Mouse (Mus musculus) heart, embryonic 13.5 days (tissue): ENCODE measurements at regions not wholly inside any gene's neighbourhood (a gene's known extent, or its start where the extent isn't known, plus 50 kb on each side); places are given as distances from the start of the nearest gene placed in this dataset.
A peak's percentile ranks its signal among the peaks of the same experiment; 100 is the strongest.

ENCODE experiments used
- ATAC-seq: fragments of 200-750 bp; cut with Nextera tagmentation; 2 replicates; pipeline ENCODE4 v1.8.0; 2017; ENCODE audit warnings: moderate TSS enrichment; ENCODE audit not compliant: insufficient number of reproducible peaks, low FRiP score, low TSS enrichment; ENCODE audit errors: extremely low read depth
- H3K27ac ChIP-seq: fragments of 300-500 bp; sonication (generic); replicated peaks from 2 replicates; pipeline ENCODE4 v1.5.1; 2015; ENCODE audit warnings: moderate library complexity, mild to moderate bottlenecking, inconsistent platforms
- H3K27me3 ChIP-seq: fragments of 300-500 bp; sonication (generic); replicated peaks from 2 replicates; pipeline ENCODE4 v1.6.1; 2015; ENCODE audit warnings: mild to moderate bottlenecking, inconsistent platforms
- H3K36me3 ChIP-seq: fragments of 300-500 bp; sonication (generic); 2 replicates; pipeline ENCODE4 v1.6.1; 2015; ENCODE audit warnings: mild to moderate bottlenecking, inconsistent platforms
- H3K4me1 ChIP-seq: fragments of 300-500 bp; sonication (generic); 2 replicates; pipeline ENCODE4 v1.6.1; 2015; ENCODE audit warnings: inconsistent platforms
- H3K4me2 ChIP-seq: fragments of 300-500 bp; sonication (generic); 2 replicates; pipeline ENCODE4 v1.6.1; 2015; ENCODE audit warnings: inconsistent platforms, mild to moderate bottlenecking, moderate library complexity
- H3K4me3 ChIP-seq: fragments of 300-500 bp; sonication (generic); 2 replicates; pipeline ENCODE4 v1.5.1; 2015; ENCODE audit warnings: moderate library complexity, mild to moderate bottlenecking, inconsistent platforms
- H3K9ac ChIP-seq: fragments of 300-500 bp; sonication (generic); 2 replicates; pipeline ENCODE4 v1.6.1; 2015; ENCODE audit warnings: inconsistent platforms, mild to moderate bottlenecking, moderate library complexity
- H3K9me3 ChIP-seq: fragments of 300-500 bp; sonication (generic); 2 replicates; pipeline ENCODE4 v1.6.1; 2016; ENCODE audit warnings: inconsistent platforms
- WGBS: fragments of 180-500 bp; shearing (Covaris S2); methylation state at CpG from one replicate; pipeline ENCODE4 v1.1.7; 2015; ENCODE audit warnings: mixed read lengths; 5-methylcytosine and 5-hydroxymethylcytosine counted together

DNA sequence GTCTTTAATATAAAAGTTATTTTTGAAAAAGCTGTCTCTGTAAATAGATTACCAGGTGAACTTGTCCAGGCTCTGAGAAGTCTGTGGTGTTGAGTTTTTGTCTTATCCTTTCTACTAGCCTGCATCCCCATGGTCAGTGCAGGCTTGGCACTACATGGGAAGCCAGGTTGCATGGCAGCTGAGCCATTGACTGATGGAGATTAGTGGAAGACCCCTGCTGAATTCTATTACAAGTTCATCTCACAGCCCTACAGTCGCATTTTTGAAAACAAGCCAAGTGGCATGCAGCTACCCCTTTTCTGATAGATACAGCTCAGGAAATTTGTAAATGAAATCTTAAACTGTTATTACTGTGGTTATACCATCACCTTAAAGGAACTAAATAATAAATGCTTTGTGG lies 101.2 kb upstream of the Fam184a start:
- H3K36me3 ChIP-seq: no peaks in the 10 kb centered on the region
- H3K9ac ChIP-seq: no peak overlapping the region
- H3K9me3 ChIP-seq: no peaks in the 10 kb centered on the region
- H3K4me2 ChIP-seq: no peak overlapping the region
- 76% methylated on average over 1 of the region's 1 CpGs for WGBS
- H3K4me1 ChIP-seq: peaks cover 4% of the 10 kb centered on the region; the same call in 1 of the 2 replicates
- no peaks in the 10 kb centered on the region for H3K27me3 ChIP-seq
- no peak overlapping the region for H3K27ac ChIP-seq
- ATAC-seq: no peak
- no peak overlapping the region for H3K4me3 ChIP-seq

DNA sequence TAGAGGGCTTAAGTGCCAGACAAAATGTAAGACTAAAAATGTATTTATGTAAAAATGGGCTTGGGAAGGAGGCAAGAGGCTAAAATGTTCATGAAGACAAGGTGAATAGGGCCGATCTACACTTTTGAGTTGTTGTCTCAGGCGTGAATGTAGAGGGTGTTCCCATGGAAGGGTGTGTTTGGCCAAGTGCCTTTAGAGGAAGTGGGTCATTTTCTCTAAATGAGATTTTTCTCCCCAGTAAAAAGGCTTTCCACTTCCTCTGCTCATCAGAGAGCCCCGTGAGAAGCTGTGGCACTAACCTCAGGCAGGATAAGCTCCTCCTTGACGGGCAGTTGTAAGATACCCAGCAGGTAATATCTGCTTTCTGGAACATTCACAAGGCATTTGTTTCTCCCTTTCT lies 99.6 kb upstream of the Fam184a start:
- H3K4me2 ChIP-seq: no peak overlapping the region
- no peak for ATAC-seq

DNA sequence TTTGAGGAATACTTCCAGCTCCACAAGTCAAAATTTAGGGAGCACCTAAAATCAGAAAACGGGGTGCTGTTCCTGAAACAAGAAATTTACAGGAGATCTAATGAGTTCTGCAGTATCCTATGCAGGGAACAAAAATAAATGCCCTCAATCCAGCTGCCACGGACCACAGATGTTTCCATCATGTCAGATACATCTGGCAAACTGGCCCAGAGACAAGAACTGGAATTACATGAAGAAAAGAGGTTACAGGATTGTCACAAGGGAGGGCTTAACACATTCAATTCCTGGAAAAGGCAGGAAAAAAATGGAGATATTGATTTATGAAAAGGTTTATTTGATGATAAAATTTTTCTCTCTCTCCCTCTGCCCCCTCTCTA lies 62.3 kb upstream of the Fam184a start:
- 60% methylated on average over 2 of the region's 2 CpGs for WGBS
- no peaks in the 10 kb centered on the region for H3K4me1 ChIP-seq
- no peak for ATAC-seq

More for the DNA sequence above, 99.6 kb upstream of the Fam184a start:
- Histone ChIP-seq H3K36me3 (no peaks in the 10 kb centered on the region), H3K9me3 (no peaks in the 10 kb centered on the region), H3K27me3 (no peaks in the 10 kb centered on the region), H3K4me1 (peaks cover 4% of the 10 kb centered on the region; the same call in 1 of the 2 replicates), H3K4me3 (no peak overlapping the region), H3K27ac (no peak overlapping the region), H3K9ac (no peak overlapping the region)
- 45% methylated on average over 4 of the region's 4 CpGs for WGBS

DNA sequence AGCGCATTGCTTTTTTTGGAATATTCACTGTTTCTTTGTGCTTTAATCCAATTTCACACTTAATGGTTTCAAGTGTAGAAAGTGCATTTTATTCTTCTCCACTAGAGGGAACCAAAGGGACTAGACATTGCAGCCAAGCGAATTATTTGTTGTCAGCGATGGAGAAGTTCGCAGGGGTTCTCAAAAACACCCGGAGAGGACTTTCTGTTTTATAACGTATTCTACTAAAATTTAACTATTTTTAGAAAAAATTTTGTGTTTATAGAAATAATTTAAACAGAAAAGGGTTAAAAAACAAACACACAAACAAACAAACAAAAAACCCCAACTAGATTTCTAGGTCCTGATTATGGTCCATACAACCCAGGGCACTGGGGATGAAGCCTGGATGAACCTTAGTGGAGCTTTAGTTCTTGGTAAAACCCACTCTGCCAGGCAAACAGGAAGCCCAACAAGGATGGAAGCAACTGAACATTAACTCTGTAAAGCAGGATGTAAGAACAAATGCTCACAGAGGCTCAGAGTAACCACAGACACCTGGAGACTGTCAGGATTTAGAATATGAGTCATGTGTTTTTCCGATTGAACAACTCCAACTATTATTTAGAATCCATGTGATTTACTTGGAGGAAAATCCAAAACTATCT lies 61.8 kb upstream of the Fam184a start:
- ATAC-seq: no peak
- Histone ChIP-seq H3K27ac (no peak overlapping the region), H3K36me3 (no peaks in the 10 kb centered on the region), H3K4me3 (no peak overlapping the region), H3K27me3 (no peaks in the 10 kb centered on the region), H3K4me2 (peak overlapping the region; percentile 7; the same call in 1 of the 2 replicates), H3K4me1 (no peaks in the 10 kb centered on the region), H3K9me3 (no peaks in the 10 kb centered on the region), H3K9ac (no peak overlapping the region)
- WGBS: 27% methylated on average over 7 of the region's 7 CpGs

More for the DNA sequence above, 62.3 kb upstream of the Fam184a start:
- no peaks in the 10 kb centered on the region for H3K27me3 ChIP-seq
- H3K27ac ChIP-seq: no peak overlapping the region
- H3K36me3 ChIP-seq: no peaks in the 10 kb centered on the region
- no peaks in the 10 kb centered on the region for H3K9me3 ChIP-seq
- no peak overlapping the region for H3K9ac ChIP-seq
- H3K4me2 ChIP-seq: 0 out of 2 replicates have a peak overlapping the region, but pooled peaks have one; percentile 7
- no peak overlapping the region for H3K4me3 ChIP-seq

DNA sequence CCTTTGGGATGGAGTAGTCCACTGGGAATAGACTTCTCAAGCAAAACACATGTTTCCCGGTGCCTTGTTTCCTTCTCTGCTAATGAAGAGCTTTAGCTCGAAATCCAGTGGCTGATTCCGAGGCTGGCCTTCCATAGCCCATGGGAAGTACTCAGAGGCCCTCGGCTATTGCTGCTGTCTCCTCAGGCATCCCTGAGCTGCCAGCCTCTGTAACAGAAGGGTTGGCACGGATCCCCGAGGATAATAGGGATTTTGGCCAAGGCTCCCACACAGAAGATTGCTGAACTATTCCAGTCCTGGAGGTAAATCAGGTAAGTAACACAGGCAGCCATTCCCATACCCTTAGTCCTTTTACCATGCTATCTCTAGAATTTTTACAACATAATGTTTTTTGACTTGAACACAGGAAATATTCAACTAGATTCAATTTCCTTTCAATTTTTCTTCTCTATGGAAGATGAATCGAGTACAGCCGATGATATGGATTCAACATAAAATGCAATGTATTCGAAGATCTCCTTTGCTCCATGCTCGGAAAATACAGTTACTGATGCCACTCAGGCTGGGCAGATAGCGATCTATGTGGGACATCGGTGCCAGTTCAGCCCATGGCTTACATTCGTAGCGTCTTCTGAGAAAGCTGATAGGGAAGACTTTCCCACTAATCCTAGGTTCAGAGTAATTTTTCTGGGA lies 61.1 kb upstream of the Fam184a start:
- ATAC-seq: no peak

DNA sequence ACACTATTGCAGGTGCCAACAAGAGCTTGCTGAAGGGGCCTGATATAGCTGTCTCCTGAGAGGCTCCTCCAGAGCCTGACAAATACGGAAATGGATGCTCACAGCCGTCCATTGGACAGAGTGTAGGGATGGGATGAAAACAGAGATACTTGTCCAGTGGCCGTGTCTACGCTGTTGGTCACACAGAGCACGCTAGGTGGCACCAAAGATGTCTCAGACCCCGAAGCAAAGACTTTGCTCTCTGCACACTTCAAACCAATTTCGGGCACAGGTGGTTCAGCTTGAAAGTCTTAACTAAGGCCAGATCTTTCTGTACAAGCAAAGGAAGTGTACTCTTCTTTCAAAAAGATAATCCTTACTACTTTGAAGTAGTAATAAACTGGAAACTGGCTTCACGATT lies 55.8 kb upstream of the Fam184a start:
- H3K4me1 ChIP-seq: no peaks in the 10 kb centered on the region
- no peaks in the 10 kb centered on the region for H3K9me3 ChIP-seq
- H3K4me3 ChIP-seq: no peak overlapping the region
- ATAC-seq: no peak
- no peaks in the 10 kb centered on the region for H3K36me3 ChIP-seq
- WGBS: 56% methylated on average over 8 of the region's 8 CpGs
- H3K27me3 ChIP-seq: no peaks in the 10 kb centered on the region
- no peak overlapping the region for H3K27ac ChIP-seq
- no peak overlapping the region for H3K9ac ChIP-seq
- no peak overlapping the region for H3K4me2 ChIP-seq

More for the DNA sequence above, 61.1 kb upstream of the Fam184a start:
- 70% methylated on average over 14 of the region's 14 CpGs for WGBS
- Histone ChIP-seq H3K27me3 (no peaks in the 10 kb centered on the region), H3K4me1 (no peaks in the 10 kb centered on the region), H3K4me3 (no peak overlapping the region), H3K9ac (no peak overlapping the region), H3K4me2 (no peak overlapping the region), H3K27ac (no peak overlapping the region), H3K9me3 (no peaks in the 10 kb centered on the region), H3K36me3 (no peaks in the 10 kb centered on the region)

DNA sequence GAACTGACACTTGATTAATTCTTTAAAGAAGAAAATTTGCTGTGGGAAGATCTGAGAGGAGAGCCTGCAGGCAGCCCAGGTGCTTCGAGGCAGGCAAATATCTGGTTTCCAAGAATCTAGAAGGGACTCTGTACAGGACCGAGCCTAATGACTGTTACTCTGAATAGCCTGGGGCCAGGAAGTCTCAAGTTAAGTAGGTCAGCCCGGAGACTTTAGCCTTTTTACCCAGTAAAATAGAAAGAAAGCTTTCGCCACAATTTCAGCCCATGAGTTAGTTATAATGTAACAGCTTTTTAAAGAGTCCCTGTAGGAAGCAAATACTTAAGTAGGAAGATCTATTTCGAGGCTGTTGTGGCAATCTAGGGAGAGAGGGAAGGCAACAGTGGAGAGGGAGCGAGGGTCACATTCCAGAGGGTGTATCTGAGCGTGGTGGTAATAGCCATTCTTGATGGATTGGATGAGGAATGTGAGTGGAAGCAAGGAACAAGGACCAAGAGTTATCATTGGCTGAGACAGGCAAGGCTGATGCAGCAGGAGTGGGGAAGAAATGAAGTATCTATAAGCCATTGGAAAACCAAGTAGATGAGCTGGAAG lies 50.2 kb upstream of the Fam184a start:
- no peak for ATAC-seq
- Histone ChIP-seq H3K36me3 (no peaks in the 10 kb centered on the region), H3K9ac (no peak overlapping the region), H3K4me2 (no peak overlapping the region), H3K4me3 (no peak overlapping the region), H3K4me1 (0 out of 2 replicates have a peak, but pooled peaks cover 3% of the 10 kb centered on the region), H3K27me3 (no peaks in the 10 kb centered on the region), H3K9me3 (no peaks in the 10 kb centered on the region), H3K27ac (no peak overlapping the region)
- 44% methylated on average over 7 of the region's 7 CpGs for WGBS
